Comparison of ENCODE assay signal across 8 mouse cellular contexts in genomic region chr2:25356208-25357079, GRCm38 (mm10). TPM values are rescaled to one million over a fixed set of nuclear protein-coding genes. Genes with fewer than 3 reads are reported as not detected.
DNase-seq lines count a peak whose midpoint lies in the region; ATAC-seq and TF ChIP-seq lines count a peak whose summit lies in the region.

Dpp7 (minus strand) TSS chr2:25356359.

- no peaks in the 10 kb centered on the region for H3K27me3 ChIP-seq in lung, embryonic 14.5 days (ENCODE audit: insufficient read depth, low read length)

- 1% methylated on average over 13 of the region's 13 CpGs for WGBS in lung, embryonic 14.5 days

- H3K9ac ChIP-seq in lung, embryonic 14.5 days, result peak within 1 kb of the TSS; percentile 27

- H3K4me1 ChIP-seq in lung, embryonic 14.5 days (ENCODE audit: insufficient read depth), result peaks cover 5% of the 10 kb centered on the region; the same call in 1 of the 2 replicates

- no peak within 1 kb of the TSS; the same call in 1 of the 2 replicates for H3K27ac ChIP-seq in lung, embryonic 14.5 days (ENCODE audit: low read depth)

- H3K4me2 ChIP-seq in lung, embryonic 14.5 days, result peak within 1 kb of the TSS; percentile 91

- no peaks in the 10 kb centered on the region for H3K9me3 ChIP-seq in lung, embryonic 14.5 days (ENCODE audit: low read depth, low read length)

- TF ChIP-seq CTCF in lung, embryonic 14.5 days (IDR thresholded peaks at IDR 0.05; ENCODE audit: low read depth), result no peak

- peaks cover 21% of the 10 kb centered on the region for H3K36me3 ChIP-seq in lung, embryonic 14.5 days (ENCODE audit: insufficient read depth)

- peak within 1 kb of the TSS; percentile 51 for H3K4me3 ChIP-seq in lung, embryonic 14.5 days (ENCODE audit: low read depth, low read length)

- ATAC-seq in lung, embryonic 14.5 days (ENCODE audit: insufficient read depth), result peak; percentile 68
- peak; percentile 38; the same call in 1 of the 2 replicates for ATAC-seq in neutrophil, adult 5-6 weeks (ENCODE audit: extremely low read depth, insufficient number of reproducible peaks, low FRiP score, poor library complexity, severe bottlenecking)

- peak; percentile 81 for DNase-seq in Muller cell, postnatal 12 days (ENCODE audit: inconsistent ontology term)
- peak; percentile 83 for DNase-seq in cerebellum, adult 8-10 months
- DNase-seq in forelimb bud, embryonic 11.5 days (ENCODE audit: low read depth, low spot score), result peak; percentile 81
- DNase-seq in heart, postnatal 4 days, result peak; percentile 74
- DNase-seq in layer of hippocampus, adult 8-10 months (ENCODE audit: low spot score in 2 of 2), result peak; percentile 84 to 86
- DNase-seq in lung, embryonic 14.5 days, result peak; percentile 92
- peak; percentile 75 for DNase-seq in testis, postnatal 14 days (ENCODE audit: low spot score)

RNA-seq across cellular contexts. Expression of gene Dpp7, which starts in this region (rescaled TPM):
- total RNA-seq in heart, postnatal 4 days (2021), result 1 to 10 TPM; 4.7 to 5.2 TPM
- 10 to 100 TPM; 38.9 to 52.9 (median 45.4) TPM for total RNA-seq in layer of hippocampus, adult 8-10 months (2022)
- polyA plus RNA-seq in lung, embryonic 14.5 days (2014; fragmentation: Nextera tagmentation; extraction: Ambion mirVana), result 13.9 and 16.6 TPM in 2 replicates
- 24.7 and 25.5 TPM in 2 replicates for total RNA-seq in neutrophil, adult 5-6 weeks (2017)
